Mouse (Mus musculus) lung, postnatal 0 days (tissue): ENCODE results near the gene Nod2.

Experiments used
- CTCF ChIP-seq: IDR thresholded peaks from 2 replicates; pipeline ENCODE4 v1.5.1; 2016; ENCODE audit warnings: antibody characterized with exemption, mild to moderate bottlenecking
- EP300 ChIP-seq: IDR thresholded peaks from 2 replicates; pipeline ENCODE4 v1.6.1; 2016; ENCODE audit warnings: antibody characterized with exemption, mild to moderate bottlenecking, control low read depth

DNA sequence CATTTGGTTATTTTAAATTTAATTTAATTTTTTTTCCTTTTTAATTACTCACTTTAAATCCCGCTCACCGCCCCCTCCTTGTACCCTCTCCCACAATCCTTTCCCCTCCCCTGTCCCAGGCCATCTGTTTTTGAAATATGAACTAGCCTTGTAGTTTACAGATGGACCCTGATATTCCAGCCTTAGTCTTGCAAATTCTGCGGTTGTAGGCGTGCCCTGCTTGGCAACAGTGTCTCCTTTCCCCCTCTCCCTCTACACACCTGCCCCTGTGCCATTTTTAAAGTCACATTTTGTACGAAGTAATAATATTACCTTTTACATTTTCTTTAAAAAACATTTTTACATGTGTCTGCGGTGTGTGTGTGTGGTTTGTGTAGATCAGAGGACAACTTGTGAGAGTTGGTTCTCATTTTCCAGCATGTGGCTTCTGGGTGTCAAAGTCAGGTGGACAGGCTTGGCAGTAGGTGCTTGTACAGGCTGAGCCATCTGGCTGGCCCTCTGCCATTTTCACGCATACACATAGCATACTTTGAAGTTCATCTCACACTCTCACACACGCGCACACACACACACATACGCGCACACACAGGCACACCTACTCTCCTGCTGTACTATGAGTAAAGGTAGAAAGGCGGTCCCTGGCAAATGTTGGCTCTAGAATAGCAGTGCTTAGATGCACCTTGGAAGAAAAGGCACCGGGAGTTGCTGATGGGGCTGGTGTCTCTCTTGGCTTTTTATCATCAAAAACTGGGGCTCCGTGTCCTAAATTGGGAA lies 18.9 kb upstream of the Nod2 start:
- TF ChIP-seq EP300 (no peak), CTCF (no peak)
